Mouse (Mus musculus) T-helper 17 cell (primary cell): Measurements from ENCODE around the gene Nek2.

ENCODE experiments used
- in situ Hi-C, 2 experiments: fragments of 300-600 bp; cut with MboI, MseI; formaldehyde crosslinking; loops; 1 replicate in 1 of 2; 2 replicates in 1 of 2; pipeline ENCODE4 v1.15.1; 2025; ENCODE audit warnings: high pct_unique_total_duplicates in 2 of 2

The Nek2 gene

DNA sequence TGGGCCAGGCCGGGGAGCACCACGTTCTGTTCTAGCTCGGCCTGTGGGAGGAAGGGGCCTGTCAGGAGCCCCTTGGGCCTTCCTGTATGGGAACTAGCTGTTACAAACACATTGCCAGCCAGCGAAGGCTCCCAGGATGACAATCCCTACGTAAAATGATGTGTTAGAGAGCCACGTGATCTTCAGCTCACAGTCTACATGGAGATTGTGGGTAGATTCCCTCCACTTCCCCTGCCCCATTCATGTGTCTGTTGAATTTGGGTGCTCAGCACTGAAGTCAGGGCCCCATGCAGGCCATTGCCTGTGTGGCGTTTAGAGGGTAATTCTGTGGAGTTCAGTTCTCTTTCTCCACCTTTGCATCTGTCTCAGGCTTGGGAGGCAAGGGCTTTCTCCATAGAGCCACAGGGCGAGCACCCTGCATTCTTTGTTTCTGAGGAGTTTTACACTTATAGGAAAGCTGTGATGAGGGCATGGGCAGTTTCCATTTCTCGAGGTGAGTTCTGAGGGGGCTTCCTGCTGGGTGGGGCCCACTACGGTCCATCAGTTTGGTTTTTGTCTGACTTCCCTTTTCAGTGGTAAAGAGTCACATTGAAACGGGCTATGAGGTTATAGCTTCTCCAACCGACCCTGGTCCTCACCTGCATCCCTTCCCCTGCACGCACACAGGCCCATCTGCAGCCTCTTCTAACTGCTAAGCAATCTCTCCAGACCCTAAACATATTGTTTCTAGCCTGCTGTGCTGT lies 8.1 kb upstream of the Nek2 start:
- in situ Hi-C loops: loop anchor here (10.0 to 25.0 kb wide), 2 partner anchors 208 to 476 kb away; partner anchors contain the start of gene Tmem206 (in 1 of the 2)

DNA sequence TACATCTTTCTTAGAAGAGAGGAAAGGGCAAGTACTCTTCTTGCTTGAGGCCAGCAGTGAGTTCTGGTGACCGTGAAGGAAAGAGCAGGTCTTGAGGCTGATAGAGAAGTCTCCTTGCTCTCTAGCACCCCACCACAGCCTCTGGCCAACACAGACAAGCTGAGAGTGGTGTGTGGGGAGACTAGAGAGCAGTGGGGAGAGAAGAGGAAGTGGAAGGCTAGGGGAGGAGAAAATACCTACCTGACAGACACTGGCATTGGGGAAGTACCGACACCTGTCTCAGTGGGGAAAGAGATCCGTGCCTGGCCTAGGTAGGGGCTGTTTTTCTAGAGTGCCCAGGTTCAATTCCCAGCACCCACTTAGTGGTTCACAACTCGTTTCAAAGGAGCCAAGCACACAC lies 7.0 kb upstream of the Nek2 start:
- in situ Hi-C loops: loop anchor here (10.0 to 25.0 kb wide), 2 partner anchors 209 to 477 kb away; partner anchors contain the start of gene Tmem206 (in 1 of the 2)

GRCm38 (mm10) chr1:191814935-191815334 lies 6.3 kb upstream of the Nek2 start:
- in situ Hi-C loops: loop anchor here (10.0 to 25.0 kb wide), 2 partner anchors 210 to 478 kb away; partner anchors contain the start of gene Tmem206 (in 1 of the 2)

DNA sequence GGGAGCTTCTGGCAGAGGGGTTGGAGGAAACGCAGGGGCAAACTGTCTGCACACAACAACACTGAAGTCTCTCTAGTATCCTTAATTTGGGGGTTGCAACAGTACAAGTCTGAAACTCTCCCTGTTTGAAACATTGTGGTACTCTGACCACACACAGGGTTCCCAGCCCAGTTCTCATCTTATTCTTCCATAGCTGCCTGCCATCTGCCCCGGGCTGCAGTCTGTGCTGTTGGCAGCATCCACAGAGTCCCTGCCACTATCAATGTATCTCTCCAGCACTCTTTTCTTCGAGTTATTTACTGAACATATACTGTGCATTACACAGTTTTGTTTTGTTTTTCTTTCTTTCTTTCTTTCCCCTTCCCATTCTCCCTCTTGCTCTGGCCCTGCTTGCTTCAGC lies 4.6 kb upstream of the Nek2 start:
- in situ Hi-C loops: loop anchor here (10.0 to 25.0 kb wide), 2 partner anchors 212 to 479 kb away; partner anchors contain the start of gene Tmem206 (in 1 of the 2)

DNA sequence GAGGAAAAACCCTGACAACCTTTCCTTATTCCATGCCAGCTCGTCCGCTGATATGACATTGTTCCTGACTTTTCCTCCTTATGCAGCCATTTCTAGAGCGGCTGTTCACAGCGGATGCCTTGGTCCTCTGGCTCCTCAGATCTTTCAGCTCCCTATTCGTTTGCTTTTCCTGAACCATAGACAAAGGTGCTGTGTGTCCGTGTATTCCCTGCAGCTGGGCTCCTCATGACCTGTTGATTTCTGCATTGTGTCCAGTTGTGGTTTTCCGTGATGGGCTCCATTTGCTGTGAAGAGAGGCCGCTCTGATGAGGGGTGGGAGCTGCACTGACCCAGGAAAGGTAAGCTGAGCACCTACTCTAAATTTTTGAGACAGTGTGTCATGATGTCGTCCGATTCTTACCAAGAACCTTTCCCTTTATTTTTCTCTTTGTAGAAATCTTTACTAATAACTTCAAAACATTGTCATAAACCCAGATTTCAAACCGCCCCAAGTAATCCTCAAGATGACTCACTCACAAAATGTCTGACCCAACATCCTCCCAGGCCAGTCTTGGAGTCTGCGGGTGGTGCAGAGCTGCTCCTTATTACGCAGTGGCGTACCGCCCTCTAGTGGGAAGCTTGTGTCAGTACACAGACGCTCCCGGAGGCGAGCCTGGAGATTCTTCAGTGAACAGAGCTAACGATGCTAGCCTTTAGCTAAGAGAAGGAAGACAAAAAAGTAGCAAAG lies 3.7 kb upstream of the Nek2 start:
- in situ Hi-C loops: loop anchor here (10.0 to 25.0 kb wide), 2 partner anchors 213 to 480 kb away; partner anchors contain the start of gene Tmem206 (in 1 of the 2)

DNA sequence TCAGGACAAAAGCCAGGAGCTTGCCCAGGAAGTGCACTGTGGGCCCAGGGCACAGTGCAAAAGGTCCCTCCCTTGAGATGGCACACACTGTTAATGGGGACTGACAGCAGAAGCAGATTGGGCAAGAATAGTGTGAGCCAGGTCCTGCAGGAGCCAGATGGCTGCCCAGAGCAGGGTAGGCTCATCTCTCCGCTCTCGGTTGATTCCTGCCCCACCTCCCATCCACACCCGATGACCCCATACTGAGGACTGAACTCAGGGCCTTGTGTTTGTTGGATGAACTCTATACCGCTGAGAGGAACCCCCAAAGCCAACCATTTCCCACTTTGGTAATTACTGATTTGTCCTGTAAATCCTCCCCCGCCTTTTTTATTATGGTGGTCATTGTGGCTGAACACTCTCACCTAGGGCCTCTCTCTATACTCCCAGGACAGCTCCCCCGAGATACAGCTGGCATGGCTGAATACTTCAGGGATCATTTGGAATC lies 3.1 kb upstream of the Nek2 start:
- in situ Hi-C loops: loop anchor here (10.0 to 25.0 kb wide), 2 partner anchors 213 to 481 kb away; partner anchors contain the start of gene Tmem206 (in 1 of the 2)

GRCm38 (mm10) chr1:191819026-191819425 lies 2.2 kb upstream of the Nek2 start:
- in situ Hi-C loops: loop anchor here (10.0 to 25.0 kb wide), 2 partner anchors 214 to 482 kb away; partner anchors contain the start of gene Tmem206 (in 1 of the 2)

DNA sequence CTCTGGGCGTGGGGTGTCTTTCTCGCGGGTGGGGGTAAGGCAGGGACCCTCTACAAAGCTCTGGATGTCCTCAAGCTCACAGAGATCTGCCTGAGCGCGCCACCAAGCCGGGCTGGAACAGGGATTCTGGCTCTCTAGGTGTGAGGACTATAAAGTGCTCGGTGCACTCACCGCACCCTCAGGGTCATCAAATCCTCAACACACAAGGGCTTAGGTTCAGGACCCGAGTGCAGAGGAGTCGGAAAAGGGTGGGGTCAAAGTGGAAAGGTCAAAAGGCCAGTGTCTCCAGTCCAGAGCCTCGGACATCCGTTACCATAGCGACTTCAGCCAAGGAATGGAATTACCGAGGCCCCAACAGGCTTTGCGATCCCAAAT lies 306 bp upstream of the Nek2 start:
- in situ Hi-C loops: loop anchor here (10.0 to 25.0 kb wide), 2 partner anchors 484 to 496 kb away; partner anchors contain the start of gene Tmem206 (in 2 of the 2)

DNA sequence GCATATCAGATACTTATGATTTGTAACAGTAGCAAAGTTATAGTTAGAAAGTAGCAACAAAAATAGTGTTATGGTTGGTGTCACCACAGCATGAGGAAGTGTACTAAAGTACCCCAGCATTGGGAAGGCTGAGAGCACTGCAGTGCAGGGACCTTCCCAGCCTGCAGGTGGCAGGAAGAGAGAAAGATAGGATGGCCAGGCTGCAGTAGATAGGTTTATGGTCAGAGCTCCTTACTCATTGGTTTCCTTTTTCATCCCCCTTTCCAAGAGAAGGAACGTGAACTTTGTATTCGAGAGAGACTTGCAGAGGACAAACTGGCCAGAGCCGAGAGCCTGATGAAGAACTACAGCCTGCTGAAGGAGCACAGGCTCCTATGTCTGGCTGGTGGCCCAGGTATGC lies 7.9 kb downstream of the Nek2 start:
- in situ Hi-C loops: loop anchor here (5.0 to 10.0 kb wide), 4 partner anchors 237 to 504 kb away; partner anchors contain the start of genes Tmem206 (in 1 of the 2) and Traf5 (in 1 of the 2)

DNA sequence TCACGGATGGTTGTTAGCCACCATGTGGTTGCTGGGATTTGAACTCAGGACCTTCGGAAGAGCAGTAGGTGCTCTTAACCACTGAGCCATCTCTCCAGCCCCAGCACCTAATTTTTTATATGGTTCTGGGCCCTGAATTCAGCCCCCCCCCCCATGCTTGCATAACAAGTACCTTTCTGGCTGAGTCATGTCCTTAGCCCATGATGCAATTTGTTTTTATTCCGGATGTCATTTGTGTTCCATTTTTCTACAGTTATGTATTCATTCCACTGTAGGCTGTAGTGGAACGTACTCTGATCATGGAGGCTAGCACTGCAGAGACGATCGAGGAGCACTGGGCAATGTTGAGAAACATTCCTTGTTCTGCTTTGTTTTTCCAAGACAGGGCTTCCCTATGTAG lies 12.2 kb downstream of the Nek2 start:
- in situ Hi-C loops: loop anchor here in 1 of 2 experiments (5.0 kb wide), 1 partner anchor 59 kb away; no protein-coding TSS in a partner anchor

GRCm38 (mm10) chr1:191834825-191835224 lies 13.6 kb downstream of the Nek2 start:
- in situ Hi-C loops: loop anchor here (5.0 kb wide), 2 partner anchors 57 to 127 kb away; no protein-coding TSS in a partner anchor

DNA sequence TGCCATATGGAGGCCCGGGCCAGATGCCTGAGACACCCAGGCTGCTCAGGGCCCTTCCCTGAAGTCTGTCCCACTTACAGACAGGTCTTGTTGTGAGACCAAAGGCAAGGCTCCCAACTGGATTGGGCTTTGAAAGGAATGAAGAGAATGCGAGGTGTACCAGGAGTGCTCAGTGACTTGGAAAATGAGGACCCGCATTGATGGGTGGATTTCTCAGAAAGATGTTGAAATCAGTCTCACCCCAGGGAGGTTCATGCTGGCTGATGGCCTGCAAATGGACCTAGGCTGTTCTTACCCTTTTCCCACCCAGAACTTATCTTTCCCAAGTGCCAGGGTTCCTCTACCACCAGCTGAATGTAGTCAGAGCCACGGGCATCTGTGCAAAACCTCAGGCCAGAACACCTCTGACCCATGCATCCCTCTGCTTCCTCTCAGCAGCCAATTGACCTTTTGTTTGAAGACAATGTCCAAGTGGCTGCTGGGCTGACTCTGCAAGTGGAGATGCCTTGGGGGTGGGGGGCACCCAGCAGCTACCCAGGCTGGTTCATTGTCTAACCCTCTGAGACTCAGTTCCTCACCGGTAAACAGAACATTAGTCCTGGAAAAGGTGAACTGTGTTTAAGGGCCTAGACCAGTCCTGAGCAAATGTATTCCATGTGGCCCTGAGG lies 15.2 kb downstream of the Nek2 start:
- in situ Hi-C loops: loop anchor here in 1 of 2 experiments (5.0 kb wide), 1 partner anchor 126 kb away; no protein-coding TSS in a partner anchor

GRCm38 (mm10) chr1:191837691-191838090 lies 16.4 kb downstream of the Nek2 start:
- in situ Hi-C loops: loop anchor here in 1 of 2 experiments (5.0 kb wide), 1 partner anchor 125 kb away; no protein-coding TSS in a partner anchor

DNA sequence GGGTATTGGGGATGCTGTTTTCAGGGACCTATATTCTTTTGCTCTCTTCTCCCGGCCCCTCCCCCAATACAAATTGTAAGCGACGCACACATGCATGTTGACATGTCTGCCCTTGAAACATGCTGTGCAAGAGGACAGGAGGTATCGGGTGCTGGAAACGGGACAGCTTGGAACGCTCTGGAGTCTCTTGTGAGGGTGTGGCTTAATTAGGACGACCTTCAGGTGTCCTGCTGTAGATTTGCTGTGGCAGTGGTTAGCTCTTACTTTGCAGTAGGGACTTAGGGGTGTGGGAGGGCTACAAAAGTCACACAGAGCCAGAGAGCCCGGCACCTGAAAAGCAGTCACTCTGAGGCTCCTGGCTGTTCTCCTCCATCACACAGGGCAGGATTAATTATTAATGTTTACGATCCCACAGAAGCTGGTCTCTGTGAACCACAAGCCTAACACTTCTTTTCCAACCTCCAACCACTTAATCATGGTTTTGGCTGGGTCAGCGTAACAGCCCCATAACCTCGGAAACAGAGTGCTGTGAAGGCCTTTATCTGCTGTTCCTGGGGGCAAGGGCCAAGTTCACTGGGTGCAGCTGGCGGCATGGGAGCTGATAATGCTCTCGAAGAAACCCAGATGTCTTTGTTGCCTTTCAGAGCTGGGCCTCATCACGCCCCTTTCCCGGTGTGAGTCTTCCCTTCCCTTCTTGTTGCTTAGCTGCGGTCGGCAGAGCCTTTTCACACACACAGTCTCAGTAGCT lies 17.9 kb downstream of the Nek2 start:
- in situ Hi-C loops: loop anchor here in 1 of 2 experiments (5.0 kb wide), 1 partner anchor 123 kb away; no protein-coding TSS in a partner anchor

- in situ Hi-C loops: no loop called here
Observed at GRCm38 (mm10) chr1:191840774-191841565, 19.7 kb downstream of the Nek2 start.

DNA sequence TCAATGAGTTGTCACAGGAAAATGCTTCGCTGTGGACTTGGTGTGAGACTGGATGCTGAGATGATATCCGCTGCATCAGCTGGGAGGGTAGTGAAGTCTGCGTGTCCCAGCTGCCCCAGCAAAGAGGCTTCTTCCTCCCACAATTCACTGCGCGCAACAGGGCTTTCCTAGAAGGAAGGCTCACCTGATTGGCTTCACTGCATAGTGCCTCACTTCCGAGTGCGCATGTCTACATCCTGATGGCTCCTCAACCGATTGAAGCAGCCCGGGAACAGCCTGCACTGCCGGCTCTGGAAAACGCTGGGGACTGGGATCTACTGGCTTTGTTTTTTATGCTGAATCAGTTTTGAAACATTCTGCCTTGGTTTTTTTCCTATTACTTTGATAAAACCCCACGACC lies 21.0 kb downstream of the Nek2 start:
- in situ Hi-C loops: no loop called here

DNA sequence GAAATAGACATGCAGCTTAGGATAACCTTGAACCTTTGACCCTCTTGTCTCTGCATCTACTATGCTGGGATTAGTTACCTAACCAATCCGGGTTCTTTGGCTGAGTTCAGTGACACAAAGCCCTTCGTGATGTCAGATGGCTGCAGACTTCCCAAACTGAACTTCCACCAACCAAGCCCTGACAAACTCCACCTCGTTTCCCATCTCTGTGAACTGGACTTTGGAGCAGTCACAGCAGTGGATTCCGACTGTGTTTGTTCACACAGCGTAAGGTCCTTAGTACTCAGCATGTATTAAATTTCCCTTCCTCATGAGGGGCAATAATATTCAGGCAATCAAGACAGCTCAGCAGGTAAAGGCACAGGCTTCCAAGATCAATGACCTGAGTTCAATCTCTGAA lies 25.4 kb downstream of the Nek2 start:
- in situ Hi-C loops: no loop called here

- in situ Hi-C loops: no loop called here
Observed at GRCm38 (mm10) chr1:191849501-191849900, 28.3 kb downstream of the Nek2 start.

GRCm38 (mm10) chr1:191853442-191853841 lies 32.2 kb downstream of the Nek2 start:
- in situ Hi-C loops: no loop called here
